Mouse (Mus musculus): Measurements from ENCODE around the gene Idh3a. TPM values are rescaled to one million over a fixed set of nuclear protein-coding genes. Genes with fewer than 3 reads are reported as not detected.

Idh3a gene
- polyA plus RNA-seq, 1 experiment: 140 TPM

DNA sequence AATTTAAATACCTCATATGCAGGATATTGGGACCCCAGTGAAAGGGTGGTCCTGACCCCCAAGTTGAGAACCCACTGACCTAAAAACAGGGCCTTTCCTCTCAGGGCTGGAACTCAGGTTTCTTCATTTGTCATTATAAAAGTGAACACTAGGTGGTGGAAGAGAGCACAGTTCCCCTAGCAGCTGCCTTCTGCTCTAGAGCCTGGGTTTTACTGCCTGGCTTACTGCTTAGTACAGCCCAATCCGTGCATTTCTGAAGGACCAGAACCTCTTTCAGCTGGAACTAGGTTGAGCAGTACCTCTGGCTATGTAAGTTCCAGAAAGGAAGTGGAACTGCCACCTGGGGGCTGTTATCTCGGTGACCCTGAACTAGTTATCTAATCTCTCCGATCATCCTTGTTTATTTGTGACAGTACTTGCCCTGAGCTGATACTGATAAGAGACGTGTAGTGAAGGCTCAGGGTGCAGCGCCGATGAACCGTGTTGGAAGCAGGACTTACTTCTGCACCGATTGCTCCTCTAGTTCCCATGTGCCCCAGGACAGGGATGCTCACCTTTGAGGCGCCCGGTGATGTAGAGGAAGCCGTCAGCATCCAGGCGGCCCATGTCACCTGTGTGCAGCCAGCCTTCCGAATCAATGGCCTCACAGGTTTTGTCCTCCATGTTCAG lies 28.2 kb downstream of the Idh3a start:
- no peaks in the 10 kb centered on the region for H3K9me3 ChIP-seq (replicated peaks; ENCODE audit: control insufficient read depth, insufficient read depth, low read length, poor library complexity, severe bottlenecking)
- H3K36me3 ChIP-seq (ENCODE audit: control insufficient read depth, insufficient read depth, low read length, poor library complexity, severe bottlenecking): no peaks in the 10 kb centered on the region
- no peak overlapping the region for H3K9ac ChIP-seq (ENCODE audit: low read depth, poor library complexity, severe bottlenecking)
- no peaks in the 10 kb centered on the region for H3K27me3 ChIP-seq (ENCODE audit: control insufficient read depth, insufficient read depth, low read length, poor library complexity, severe bottlenecking)
- H3K4me3 ChIP-seq (ENCODE audit: low read depth, low read length): no peak overlapping the region
- no peaks in the 10 kb centered on the region for H3K4me1 ChIP-seq (ENCODE audit: control insufficient read depth, insufficient read depth, low read length)
- no peak overlapping the region for H3K27ac ChIP-seq (ENCODE audit: insufficient read depth, low read length)
- TF ChIP-seq EP300 (IDR thresholded peaks at IDR 0.05; ENCODE audit: insufficient read depth, low read depth, low read length) (no peak), CTCF (IDR thresholded peaks at IDR 0.05; ENCODE audit: low read depth, low read length) (peak; percentile 42), POLR2A (IDR thresholded peaks at IDR 0.05; ENCODE audit: insufficient read depth, low read length) (no peak)

DNA sequence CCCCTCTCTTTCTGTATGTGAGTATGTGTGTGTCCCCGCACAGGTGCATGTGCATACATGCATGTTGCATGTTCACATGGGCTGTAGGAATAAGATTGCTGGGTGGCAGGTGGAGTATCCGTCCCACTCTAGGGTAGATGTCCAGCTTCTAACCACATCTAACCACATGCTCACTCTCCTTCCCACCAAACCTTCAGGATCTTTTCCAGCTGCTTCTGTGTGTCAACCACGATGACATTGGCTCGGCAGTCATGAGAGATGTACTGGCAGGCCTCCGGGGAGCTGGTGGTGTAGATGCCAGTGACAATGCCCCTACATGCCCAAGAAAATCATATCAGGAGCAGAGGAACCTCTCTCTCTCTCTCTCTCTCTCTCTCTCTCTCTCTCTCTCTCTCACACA lies 41.1 kb downstream of the Idh3a start:
- Histone ChIP-seq H3K4me3 (ENCODE audit: low read depth, low read length) (no peak overlapping the region), H3K9me3 (replicated peaks; ENCODE audit: control insufficient read depth, insufficient read depth, low read length, poor library complexity, severe bottlenecking) (no peaks in the 10 kb centered on the region), H3K27me3 (ENCODE audit: control insufficient read depth, insufficient read depth, low read length, poor library complexity, severe bottlenecking) (no peaks in the 10 kb centered on the region), H3K4me1 (ENCODE audit: control insufficient read depth, insufficient read depth, low read length) (no peaks in the 10 kb centered on the region), H3K27ac (ENCODE audit: insufficient read depth, low read length) (no peak overlapping the region), H3K36me3 (ENCODE audit: control insufficient read depth, insufficient read depth, low read length, poor library complexity, severe bottlenecking) (no peaks in the 10 kb centered on the region), H3K9ac (ENCODE audit: low read depth, poor library complexity, severe bottlenecking) (no peak overlapping the region)
- TF ChIP-seq EP300 (IDR thresholded peaks at IDR 0.05; ENCODE audit: insufficient read depth, low read depth, low read length): no peak
- no peak for TF ChIP-seq POLR2A (IDR thresholded peaks at IDR 0.05; ENCODE audit: insufficient read depth, low read length)
- TF ChIP-seq CTCF (IDR thresholded peaks at IDR 0.05; ENCODE audit: low read depth, low read length): no peak

DNA sequence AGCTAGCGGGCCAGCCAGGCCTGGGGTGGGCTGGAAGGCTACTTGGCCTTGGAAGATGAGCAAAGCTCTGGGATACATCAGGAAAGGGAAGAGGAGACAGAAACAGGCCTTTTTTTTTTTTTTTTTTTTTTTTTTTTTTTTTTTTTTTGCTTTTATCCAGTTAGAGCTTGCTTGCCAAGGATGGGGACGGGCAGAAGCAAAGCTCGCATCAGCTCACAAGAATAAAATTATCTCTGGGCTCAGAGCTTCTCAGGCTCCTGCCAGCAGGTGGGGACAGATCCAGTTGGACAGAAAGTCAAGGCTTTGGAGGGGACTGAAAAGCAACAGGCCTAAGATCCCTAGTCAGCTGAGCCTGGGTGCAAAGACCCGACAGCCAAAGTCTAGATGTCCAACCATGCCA lies 42.6 kb downstream of the Idh3a start:
- Histone ChIP-seq H3K4me1 (ENCODE audit: control insufficient read depth, insufficient read depth, low read length) (no peaks in the 10 kb centered on the region), H3K36me3 (ENCODE audit: control insufficient read depth, insufficient read depth, low read length, poor library complexity, severe bottlenecking) (no peaks in the 10 kb centered on the region), H3K4me3 (ENCODE audit: low read depth, low read length) (no peak overlapping the region), H3K9me3 (replicated peaks; ENCODE audit: control insufficient read depth, insufficient read depth, low read length, poor library complexity, severe bottlenecking) (no peaks in the 10 kb centered on the region), H3K9ac (ENCODE audit: low read depth, poor library complexity, severe bottlenecking) (no peak overlapping the region), H3K27ac (ENCODE audit: insufficient read depth, low read length) (no peak overlapping the region), H3K27me3 (ENCODE audit: control insufficient read depth, insufficient read depth, low read length, poor library complexity, severe bottlenecking) (no peaks in the 10 kb centered on the region)
- TF ChIP-seq EP300 (IDR thresholded peaks at IDR 0.05; ENCODE audit: insufficient read depth, low read depth, low read length): no peak
- TF ChIP-seq CTCF (IDR thresholded peaks at IDR 0.05; ENCODE audit: low read depth, low read length): no peak
- TF ChIP-seq POLR2A (IDR thresholded peaks at IDR 0.05; ENCODE audit: insufficient read depth, low read length): no peak

DNA sequence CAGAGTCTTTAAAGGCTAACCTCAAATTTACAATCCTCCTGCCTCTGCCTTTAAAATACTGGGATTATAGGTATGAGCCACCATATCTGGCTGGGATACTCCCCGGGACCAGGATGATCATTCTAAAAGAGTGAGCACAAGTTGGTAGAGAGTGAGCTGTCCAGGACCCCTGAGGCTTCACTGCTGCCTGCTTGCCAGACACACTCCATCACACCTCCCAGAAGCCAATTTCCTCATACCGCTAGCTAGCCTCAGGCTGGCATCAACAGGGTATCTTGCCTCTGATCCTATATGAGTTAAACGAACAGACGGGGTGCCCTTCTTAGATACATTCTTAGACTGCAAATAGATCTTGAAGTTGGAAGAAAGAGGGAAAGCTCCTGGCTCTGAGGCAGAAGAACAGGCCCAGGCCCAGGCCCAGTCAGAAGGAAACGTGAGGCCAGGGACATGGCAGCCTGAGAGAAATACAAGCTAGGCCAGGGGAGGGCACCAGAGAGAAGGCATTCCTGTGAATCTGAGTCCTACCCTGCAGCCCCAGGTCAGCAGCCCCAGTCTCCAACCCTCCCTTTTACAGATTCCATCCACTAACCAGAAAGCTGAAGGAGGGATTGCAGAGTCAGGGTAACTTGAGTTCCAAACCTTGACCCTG lies 43.6 kb downstream of the Idh3a start:
- Histone ChIP-seq H3K27me3 (ENCODE audit: control insufficient read depth, insufficient read depth, low read length, poor library complexity, severe bottlenecking) (no peaks in the 10 kb centered on the region), H3K4me1 (ENCODE audit: control insufficient read depth, insufficient read depth, low read length) (no peaks in the 10 kb centered on the region), H3K27ac (ENCODE audit: insufficient read depth, low read length) (no peak overlapping the region), H3K9me3 (replicated peaks; ENCODE audit: control insufficient read depth, insufficient read depth, low read length, poor library complexity, severe bottlenecking) (no peaks in the 10 kb centered on the region), H3K9ac (ENCODE audit: low read depth, poor library complexity, severe bottlenecking) (no peak overlapping the region), H3K36me3 (ENCODE audit: control insufficient read depth, insufficient read depth, low read length, poor library complexity, severe bottlenecking) (no peaks in the 10 kb centered on the region), H3K4me3 (ENCODE audit: low read depth, low read length) (no peak overlapping the region)
- no peak for TF ChIP-seq POLR2A (IDR thresholded peaks at IDR 0.05; ENCODE audit: insufficient read depth, low read length)
- peak; percentile 19 for TF ChIP-seq CTCF (IDR thresholded peaks at IDR 0.05; ENCODE audit: low read depth, low read length)
- TF ChIP-seq EP300 (IDR thresholded peaks at IDR 0.05; ENCODE audit: insufficient read depth, low read depth, low read length): no peak

DNA sequence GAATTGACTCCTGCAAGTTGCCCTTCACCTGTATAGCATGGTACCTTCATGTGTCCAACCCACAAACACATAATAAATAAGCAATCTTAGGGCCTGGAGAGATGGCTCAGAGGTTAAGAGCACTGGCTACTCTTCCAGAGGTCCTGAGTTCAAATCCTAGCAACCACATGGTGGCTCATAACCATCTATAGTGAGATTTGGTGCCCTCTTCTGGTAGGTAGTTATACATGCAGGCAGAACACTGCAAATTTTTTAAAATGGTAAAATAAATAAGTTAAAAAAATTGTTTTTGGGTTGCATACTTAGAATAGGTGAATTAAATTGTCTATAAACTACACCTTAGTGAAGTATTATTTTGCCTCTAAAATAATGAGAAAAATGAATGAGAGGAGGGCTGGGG lies 44.8 kb downstream of the Idh3a start:
- no peak overlapping the region for H3K4me3 ChIP-seq (ENCODE audit: low read depth, low read length)
- no peak for TF ChIP-seq POLR2A (IDR thresholded peaks at IDR 0.05; ENCODE audit: insufficient read depth, low read length)
- TF ChIP-seq EP300 (IDR thresholded peaks at IDR 0.05; ENCODE audit: insufficient read depth, low read depth, low read length): no peak
- no peak for TF ChIP-seq CTCF (IDR thresholded peaks at IDR 0.05; ENCODE audit: low read depth, low read length)
- no peaks in the 10 kb centered on the region for H3K4me1 ChIP-seq (ENCODE audit: control insufficient read depth, insufficient read depth, low read length)
- H3K9me3 ChIP-seq (replicated peaks; ENCODE audit: control insufficient read depth, insufficient read depth, low read length, poor library complexity, severe bottlenecking): no peaks in the 10 kb centered on the region
- no peak overlapping the region for H3K27ac ChIP-seq (ENCODE audit: insufficient read depth, low read length)
- no peaks in the 10 kb centered on the region for H3K36me3 ChIP-seq (ENCODE audit: control insufficient read depth, insufficient read depth, low read length, poor library complexity, severe bottlenecking)
- H3K27me3 ChIP-seq (ENCODE audit: control insufficient read depth, insufficient read depth, low read length, poor library complexity, severe bottlenecking): no peaks in the 10 kb centered on the region
- H3K9ac ChIP-seq (ENCODE audit: low read depth, poor library complexity, severe bottlenecking): no peak overlapping the region

DNA sequence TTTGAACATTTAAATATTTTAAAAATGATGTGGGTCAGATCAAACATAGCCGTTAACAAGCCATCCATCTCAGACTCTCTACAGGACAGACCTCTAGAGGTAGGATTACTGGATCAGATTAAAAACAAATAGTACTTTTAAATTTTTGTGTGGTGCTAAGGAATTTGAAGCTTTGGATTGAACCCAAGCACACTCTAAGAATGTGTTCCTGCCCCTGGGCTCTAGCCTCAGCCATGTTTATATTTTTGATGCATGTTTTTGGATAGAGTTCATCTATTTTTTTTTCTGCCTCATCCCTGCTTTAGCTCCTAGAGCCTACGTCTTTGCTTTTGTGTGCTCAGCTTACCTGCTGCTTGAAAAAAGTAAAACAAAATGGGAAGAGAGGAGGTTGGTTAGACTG lies 47.3 kb downstream of the Idh3a start:
- Histone ChIP-seq H3K27me3 (ENCODE audit: control insufficient read depth, insufficient read depth, low read length, poor library complexity, severe bottlenecking) (no peaks in the 10 kb centered on the region), H3K4me3 (ENCODE audit: low read depth, low read length) (no peak overlapping the region), H3K9ac (ENCODE audit: low read depth, poor library complexity, severe bottlenecking) (no peak overlapping the region), H3K4me1 (ENCODE audit: control insufficient read depth, insufficient read depth, low read length) (no peaks in the 10 kb centered on the region), H3K36me3 (ENCODE audit: control insufficient read depth, insufficient read depth, low read length, poor library complexity, severe bottlenecking) (no peaks in the 10 kb centered on the region), H3K27ac (ENCODE audit: insufficient read depth, low read length) (no peak overlapping the region), H3K9me3 (replicated peaks; ENCODE audit: control insufficient read depth, insufficient read depth, low read length, poor library complexity, severe bottlenecking) (no peaks in the 10 kb centered on the region)
- TF ChIP-seq EP300 (IDR thresholded peaks at IDR 0.05; ENCODE audit: insufficient read depth, low read depth, low read length): no peak
- no peak for TF ChIP-seq POLR2A (IDR thresholded peaks at IDR 0.05; ENCODE audit: insufficient read depth, low read length)
- TF ChIP-seq CTCF (IDR thresholded peaks at IDR 0.05; ENCODE audit: low read depth, low read length): no peak
